Mouse (Mus musculus): ENCODE data around the gene Sp7. TPM values are rescaled to one million over a fixed set of nuclear protein-coding genes. Genes with fewer than 3 reads are reported as not detected.

The Sp7 gene
- polyA plus RNA-seq, 1 experiment from 2014 or later, result 0.40 TPM

DNA sequence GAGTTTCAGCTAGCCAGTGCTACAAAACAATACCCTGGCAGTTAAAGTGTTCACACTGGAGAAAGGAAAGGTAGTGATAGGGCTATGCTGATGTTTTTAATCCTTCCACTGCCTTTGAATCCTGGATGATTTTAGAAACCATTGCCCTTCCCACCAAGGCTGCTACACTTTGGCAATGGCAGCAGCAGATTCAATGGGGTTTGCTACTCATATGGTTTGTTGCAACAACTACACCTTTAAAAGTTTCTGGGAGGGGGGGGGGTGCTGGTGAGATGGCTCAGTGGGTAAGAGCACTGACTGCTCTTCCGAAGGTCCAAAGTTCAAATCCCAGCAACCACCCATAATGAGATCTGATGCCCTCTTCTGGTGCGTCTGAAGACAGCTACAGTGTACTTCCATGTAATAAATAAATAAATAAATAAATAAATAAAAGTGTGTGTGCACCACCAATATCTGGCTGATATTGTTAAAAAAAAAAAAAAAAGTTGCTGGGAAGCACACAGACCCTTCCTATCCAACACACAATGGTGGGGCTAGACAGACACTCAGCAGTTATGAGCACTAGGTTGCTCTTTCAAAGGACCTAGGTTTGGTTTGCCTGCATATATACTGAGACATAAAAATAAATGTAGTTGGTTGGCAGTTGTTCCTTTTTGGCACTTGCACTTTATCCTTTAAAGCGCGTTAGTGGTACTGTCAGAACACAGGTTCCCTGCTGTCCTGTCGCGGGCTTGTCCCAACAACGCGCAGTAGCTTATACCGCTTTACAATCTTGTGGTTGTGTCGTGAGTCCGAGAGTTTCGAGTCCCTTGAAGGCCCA, 42.1 kb downstream of the Sp7 start:
- Histone ChIP-seq H3K27ac (replicated peaks) (no peak overlapping the region), H3K36me3 (ENCODE audit: control insufficient read depth, insufficient read depth, low read length) (peaks cover 4% of the 10 kb centered on the region), H3K9ac (ENCODE audit: low read length) (no peak overlapping the region), H3K9me3 (ENCODE audit: control insufficient read depth, low read length) (no peaks in the 10 kb centered on the region), H3K4me3 (ENCODE audit: low read depth, low read length) (no peak overlapping the region), H3K27me3 (ENCODE audit: control insufficient read depth, insufficient read depth, low read length) (no peaks in the 10 kb centered on the region), H3K4me2 (replicated peaks; ENCODE audit: low read depth) (no peak overlapping the region; the same call in 1 of the 2 replicates), H3K4me1 (replicated peaks; ENCODE audit: control insufficient read depth, insufficient read depth) (0 out of 2 replicates have a peak, but pooled peaks cover 5% of the 10 kb centered on the region)
- TF ChIP-seq EP300 (optimal IDR thresholded peaks at IDR 0.05), result no peak
- no peak for TF ChIP-seq CTCF (IDR thresholded peaks at IDR 0.05; ENCODE audit: low read depth)
- no peak for DNase-seq (ENCODE audit: low spot score)
- ATAC-seq (ENCODE audit: low FRiP score, low TSS enrichment), result no peak
- WGBS, result 81% methylated on average over 12 of the region's 12 CpGs

DNA sequence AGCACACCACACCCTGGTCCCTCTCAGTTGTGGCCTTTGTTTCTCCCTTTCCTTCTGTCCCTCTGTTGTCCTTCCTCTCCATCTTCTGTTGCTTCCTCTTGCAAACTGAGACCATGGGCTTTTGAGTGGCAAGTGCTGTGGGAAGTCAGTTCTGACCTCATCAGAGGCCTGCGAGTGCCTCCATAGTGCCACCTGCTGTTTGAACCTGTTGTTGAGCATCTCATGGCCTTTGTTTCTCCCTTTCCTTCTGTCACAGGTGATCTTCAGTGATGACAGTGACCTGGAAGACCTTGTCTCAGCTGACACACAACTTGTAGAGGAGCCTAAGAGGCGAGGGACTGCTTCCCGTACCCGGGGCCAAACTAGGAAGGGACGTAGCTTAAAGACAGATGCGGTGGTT, 50.7 kb downstream of the Sp7 start:
- no peak overlapping the region for H3K9ac ChIP-seq (ENCODE audit: low read length)
- ATAC-seq (ENCODE audit: low FRiP score, low TSS enrichment) (peak; percentile 29), DNase-seq (ENCODE audit: low spot score) (peak; percentile 60)
- no peaks in the 10 kb centered on the region for H3K27me3 ChIP-seq (ENCODE audit: control insufficient read depth, insufficient read depth, low read length)
- TF ChIP-seq EP300 (optimal IDR thresholded peaks at IDR 0.05), result no peak
- peak; percentile 87 for TF ChIP-seq CTCF (IDR thresholded peaks at IDR 0.05; ENCODE audit: low read depth)
- H3K36me3 ChIP-seq (ENCODE audit: control insufficient read depth, insufficient read depth, low read length), result peaks cover 10% of the 10 kb centered on the region
- H3K4me1 ChIP-seq (replicated peaks; ENCODE audit: control insufficient read depth, insufficient read depth), result no peaks in the 10 kb centered on the region
- no peak overlapping the region for H3K4me2 ChIP-seq (replicated peaks; ENCODE audit: low read depth)
- H3K9me3 ChIP-seq (ENCODE audit: control insufficient read depth, low read length), result no peaks in the 10 kb centered on the region
- no peak overlapping the region for H3K27ac ChIP-seq (replicated peaks)
- WGBS, result 85% methylated on average over 6 of the region's 6 CpGs
- H3K4me3 ChIP-seq (ENCODE audit: low read depth, low read length), result no peak overlapping the region

DNA sequence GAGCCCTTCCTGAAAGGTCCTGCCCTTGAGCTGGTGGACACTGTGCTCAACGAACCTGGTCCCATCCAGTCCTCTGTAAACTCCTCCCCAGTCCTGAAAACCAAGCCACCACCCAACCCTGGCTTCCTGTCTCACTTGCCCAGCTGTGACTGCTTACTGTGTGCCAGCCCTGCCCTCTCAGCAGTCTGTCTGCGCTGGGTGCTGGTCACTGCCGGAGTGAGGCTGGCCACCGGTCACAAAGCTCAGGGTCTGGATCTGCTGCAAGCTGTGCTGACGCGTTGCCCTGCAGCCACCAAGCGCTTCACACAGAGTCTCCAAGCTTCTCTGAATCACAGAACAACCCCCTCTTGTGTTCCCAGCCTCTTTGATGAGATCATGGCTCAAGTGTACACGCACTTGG, 51.7 kb downstream of the Sp7 start:
- H3K4me3 ChIP-seq (ENCODE audit: low read depth, low read length), result no peak overlapping the region
- 77% methylated on average over 8 of the region's 8 CpGs for whole genome bisulfite sequencing
- H3K36me3 ChIP-seq (ENCODE audit: control insufficient read depth, insufficient read depth, low read length), result peaks cover 10% of the 10 kb centered on the region
- ATAC-seq (ENCODE audit: low FRiP score, low TSS enrichment) (no peak), DNase-seq (ENCODE audit: low spot score) (no peak)
- TF ChIP-seq CTCF (IDR thresholded peaks at IDR 0.05; ENCODE audit: low read depth) (no peak), EP300 (optimal IDR thresholded peaks at IDR 0.05) (no peak)
- no peak overlapping the region for H3K4me2 ChIP-seq (replicated peaks; ENCODE audit: low read depth)
- H3K4me1 ChIP-seq (replicated peaks; ENCODE audit: control insufficient read depth, insufficient read depth), result no peaks in the 10 kb centered on the region
- H3K27ac ChIP-seq (replicated peaks), result no peak overlapping the region
- H3K9ac ChIP-seq (ENCODE audit: low read length), result no peak overlapping the region
- no peaks in the 10 kb centered on the region for H3K9me3 ChIP-seq (ENCODE audit: control insufficient read depth, low read length)
- H3K27me3 ChIP-seq (ENCODE audit: control insufficient read depth, insufficient read depth, low read length), result no peaks in the 10 kb centered on the region

DNA sequence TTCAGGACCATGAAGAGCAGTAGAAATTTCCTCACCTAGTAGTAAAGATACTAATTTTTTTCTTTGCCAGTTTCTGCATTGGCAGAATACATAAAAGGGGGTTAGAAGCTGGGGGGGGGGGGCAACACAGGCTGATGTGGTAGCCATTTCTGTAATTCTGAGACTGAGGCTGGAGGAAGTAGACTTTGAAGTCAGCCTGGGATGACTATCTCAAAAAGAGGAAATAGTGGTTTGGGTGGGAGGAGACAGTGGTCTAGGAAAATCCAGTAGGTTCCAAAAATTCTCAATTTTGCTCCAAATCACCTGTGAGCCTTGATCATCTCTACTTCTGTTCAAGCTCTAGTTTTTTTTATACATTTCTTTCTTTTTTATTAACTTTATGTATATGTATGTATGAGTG, 55.5 kb downstream of the Sp7 start:
- TF ChIP-seq CTCF (IDR thresholded peaks at IDR 0.05; ENCODE audit: low read depth) (no peak), EP300 (optimal IDR thresholded peaks at IDR 0.05) (no peak)
- no peaks in the 10 kb centered on the region for H3K4me1 ChIP-seq (replicated peaks; ENCODE audit: control insufficient read depth, insufficient read depth)
- H3K36me3 ChIP-seq (ENCODE audit: control insufficient read depth, insufficient read depth, low read length), result peaks cover 7% of the 10 kb centered on the region
- DNase-seq (ENCODE audit: low spot score) (no peak), ATAC-seq (ENCODE audit: low FRiP score, low TSS enrichment) (no peak)
- no peak overlapping the region for H3K9ac ChIP-seq (ENCODE audit: low read length)
- H3K9me3 ChIP-seq (ENCODE audit: control insufficient read depth, low read length), result no peaks in the 10 kb centered on the region
- no peak overlapping the region for H3K27ac ChIP-seq (replicated peaks)
- no peak overlapping the region for H3K4me2 ChIP-seq (replicated peaks; ENCODE audit: low read depth)
- H3K4me3 ChIP-seq (ENCODE audit: low read depth, low read length), result no peak overlapping the region
- H3K27me3 ChIP-seq (ENCODE audit: control insufficient read depth, insufficient read depth, low read length), result no peaks in the 10 kb centered on the region

DNA sequence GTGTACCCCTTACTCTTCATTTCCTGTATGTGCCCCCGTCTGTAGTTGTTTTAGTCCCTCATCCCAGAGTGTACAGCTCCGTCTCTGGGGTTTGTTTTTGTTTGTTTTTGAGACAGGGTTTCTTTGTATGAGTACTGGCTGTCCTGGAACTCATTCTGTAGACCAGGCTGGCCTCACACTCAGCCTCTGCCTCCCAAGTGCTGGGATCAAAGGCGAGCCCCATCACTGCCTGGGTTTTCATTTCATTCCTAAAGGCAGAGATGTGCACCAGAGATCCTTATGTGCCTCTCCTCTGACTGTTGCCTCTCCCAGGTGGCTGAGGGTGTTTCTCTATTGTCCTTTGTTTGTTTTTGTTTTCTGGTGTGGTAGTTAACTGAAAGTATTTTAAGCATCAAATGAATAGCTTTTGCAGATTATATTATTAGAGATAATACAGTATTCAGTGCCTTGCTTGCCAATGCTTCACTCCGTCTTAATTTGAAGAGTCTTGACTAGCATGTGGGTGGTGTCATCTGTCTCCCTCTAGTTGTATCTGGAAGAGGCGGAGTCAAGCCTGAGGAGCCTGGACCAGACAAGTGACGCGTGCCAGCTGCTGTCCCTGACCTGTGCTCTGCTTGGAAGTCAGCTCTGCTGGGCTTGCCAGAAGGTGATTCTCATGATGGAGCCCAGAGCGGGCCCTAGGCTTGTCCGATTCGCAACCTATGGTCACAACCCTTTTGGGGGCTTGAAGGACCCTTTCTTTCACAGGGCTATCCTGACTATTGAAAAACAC, 56.7 kb downstream of the Sp7 start:
- Histone ChIP-seq H3K27ac (replicated peaks) (no peak overlapping the region), H3K27me3 (ENCODE audit: control insufficient read depth, insufficient read depth, low read length) (no peaks in the 10 kb centered on the region), H3K9ac (ENCODE audit: low read length) (no peak overlapping the region), H3K9me3 (ENCODE audit: control insufficient read depth, low read length) (no peaks in the 10 kb centered on the region), H3K4me2 (replicated peaks; ENCODE audit: low read depth) (no peak overlapping the region), H3K36me3 (ENCODE audit: control insufficient read depth, insufficient read depth, low read length) (peaks cover 15% of the 10 kb centered on the region; the same call in 1 of the 2 replicates), H3K4me1 (replicated peaks; ENCODE audit: control insufficient read depth, insufficient read depth) (no peaks in the 10 kb centered on the region), H3K4me3 (ENCODE audit: low read depth, low read length) (no peak overlapping the region)
- WGBS, result 53% methylated on average over 10 of the region's 10 CpGs
- DNase-seq (ENCODE audit: low spot score) (no peak), ATAC-seq (ENCODE audit: low FRiP score, low TSS enrichment) (no peak)
- TF ChIP-seq CTCF (IDR thresholded peaks at IDR 0.05; ENCODE audit: low read depth), result no peak
- no peak for TF ChIP-seq EP300 (optimal IDR thresholded peaks at IDR 0.05)

DNA sequence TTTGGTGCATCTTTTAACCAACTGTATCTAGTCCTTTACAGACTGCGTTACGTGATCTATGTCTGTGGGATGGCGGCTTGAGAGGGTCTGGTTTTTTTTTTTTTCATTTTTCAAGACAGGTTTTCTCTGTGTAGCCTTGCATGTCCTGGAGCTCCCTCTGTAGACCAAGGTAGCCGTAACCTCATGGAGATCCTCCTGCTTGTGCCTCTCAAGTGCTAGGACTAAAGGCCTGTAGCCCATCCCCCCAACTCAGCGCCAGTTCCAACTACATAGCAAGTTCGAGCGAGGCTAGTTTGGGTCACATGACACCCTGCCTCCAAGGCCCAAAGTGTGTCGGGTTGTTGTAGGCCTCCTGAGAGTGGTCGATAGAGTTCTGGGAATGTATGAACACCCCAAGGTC, 58.3 kb downstream of the Sp7 start:
- Histone ChIP-seq H3K9ac (ENCODE audit: low read length) (no peak overlapping the region), H3K9me3 (ENCODE audit: control insufficient read depth, low read length) (no peaks in the 10 kb centered on the region), H3K27me3 (ENCODE audit: control insufficient read depth, insufficient read depth, low read length) (no peaks in the 10 kb centered on the region), H3K4me1 (replicated peaks; ENCODE audit: control insufficient read depth, insufficient read depth) (no peaks in the 10 kb centered on the region), H3K4me2 (replicated peaks; ENCODE audit: low read depth) (no peak overlapping the region), H3K36me3 (ENCODE audit: control insufficient read depth, insufficient read depth, low read length) (peaks cover 21% of the 10 kb centered on the region), H3K27ac (replicated peaks) (no peak overlapping the region), H3K4me3 (ENCODE audit: low read depth, low read length) (no peak overlapping the region)
- ATAC-seq (ENCODE audit: low FRiP score, low TSS enrichment) (no peak), DNase-seq (ENCODE audit: low spot score) (no peak)
- 0 out of 2 replicates have a peak, but pooled peaks have one; percentile 11 for TF ChIP-seq CTCF (IDR thresholded peaks at IDR 0.05; ENCODE audit: low read depth)
- no peak for TF ChIP-seq EP300 (optimal IDR thresholded peaks at IDR 0.05)
- 87% methylated on average over 9 of the region's 9 CpGs for WGBS

Other genes starting within 250 kb of the Sp7 start
- 28.5 and 29.0 TPM in 2 replicates for gene Spryd3, start 230.9 kb downstream of the Sp7 start, polyA plus RNA-seq (2015; fragmentation: Nextera tagmentation; extraction: Ambion mirVana)
- 30.6 and 39.5 TPM in 2 replicates for gene Igfbp6, start 222.8 kb downstream of the Sp7 start, polyA plus RNA-seq (2015; fragmentation: Nextera tagmentation; extraction: Ambion mirVana)
- gene Soat2, start 216.7 kb downstream of the Sp7 start, polyA plus RNA-seq (2015; fragmentation: Nextera tagmentation; extraction: Ambion mirVana), result 5.9 and 6.0 TPM in 2 replicates
- 19.9 and 20.2 TPM in 2 replicates for gene Zfp740, start 163.9 kb downstream of the Sp7 start, polyA plus RNA-seq (2015; fragmentation: Nextera tagmentation; extraction: Ambion mirVana)
- 32.1 and 39.4 TPM in 2 replicates for gene Csad, start 162.5 kb downstream of the Sp7 start, polyA plus RNA-seq (2015; fragmentation: Nextera tagmentation; extraction: Ambion mirVana)
- 1.2 TPM in 2 replicates for gene Itgb7, start 135.2 kb downstream of the Sp7 start, polyA plus RNA-seq (2015; fragmentation: Nextera tagmentation; extraction: Ambion mirVana)
- gene Rarg, start 109.7 kb downstream of the Sp7 start, polyA plus RNA-seq (2015; fragmentation: Nextera tagmentation; extraction: Ambion mirVana), result 27.2 and 34.6 TPM in 2 replicates
- 0.10 and 0.12 TPM in 2 replicates for gene Gm9918, start 96.6 kb downstream of the Sp7 start, polyA plus RNA-seq (2015; fragmentation: Nextera tagmentation; extraction: Ambion mirVana)
- 81.6 and 83.6 TPM in 2 replicates for gene Mfsd5, start 87.7 kb downstream of the Sp7 start, polyA plus RNA-seq (2015; fragmentation: Nextera tagmentation; extraction: Ambion mirVana)
- 2.2 and 4.0 TPM in 2 replicates for gene Espl1, start 70.9 kb downstream of the Sp7 start, polyA plus RNA-seq (2015; fragmentation: Nextera tagmentation; extraction: Ambion mirVana)
- gene Pfdn5, start 41.1 kb downstream of the Sp7 start, polyA plus RNA-seq (2015; fragmentation: Nextera tagmentation; extraction: Ambion mirVana), result 321 and 336 TPM in 2 replicates
- gene Myg1, start 35.5 kb downstream of the Sp7 start, polyA plus RNA-seq (2015; fragmentation: Nextera tagmentation; extraction: Ambion mirVana), result 39.7 and 44.8 TPM in 2 replicates
- 21.1 and 21.7 TPM in 2 replicates for gene Aaas, start 16.4 kb downstream of the Sp7 start, polyA plus RNA-seq (2015; fragmentation: Nextera tagmentation; extraction: Ambion mirVana)
- gene Sp1, start 39.0 kb upstream of the Sp7 start, polyA plus RNA-seq (2015; fragmentation: Nextera tagmentation; extraction: Ambion mirVana), result 4.4 and 4.7 TPM in 2 replicates
- 0.42 and 0.80 TPM in 2 replicates for gene Amhr2, start 78.2 kb upstream of the Sp7 start, polyA plus RNA-seq (2015; fragmentation: Nextera tagmentation; extraction: Ambion mirVana)
- 339 and 365 TPM in 2 replicates for gene Prr13, start 91.8 kb upstream of the Sp7 start, polyA plus RNA-seq (2015; fragmentation: Nextera tagmentation; extraction: Ambion mirVana)
- gene Pcbp2, start 103.4 kb upstream of the Sp7 start, polyA plus RNA-seq (2015; fragmentation: Nextera tagmentation; extraction: Ambion mirVana), result 90.7 and 96.2 TPM in 2 replicates
- gene Gm10337, start 136.5 kb upstream of the Sp7 start, polyA plus RNA-seq (2015; fragmentation: Nextera tagmentation; extraction: Ambion mirVana), result not detected in 2 replicates
- gene Map3k12, start 149.9 kb upstream of the Sp7 start, polyA plus RNA-seq (2015; fragmentation: Nextera tagmentation; extraction: Ambion mirVana), result 3.3 and 3.9 TPM in 2 replicates
- gene Tarbp2, start 151.0 kb upstream of the Sp7 start, polyA plus RNA-seq (2015; fragmentation: Nextera tagmentation; extraction: Ambion mirVana), result 41.7 and 44.3 TPM in 2 replicates
- 1.1 and 1.3 TPM in 2 replicates for gene Npff, start 157.8 kb upstream of the Sp7 start, polyA plus RNA-seq (2015; fragmentation: Nextera tagmentation; extraction: Ambion mirVana)